Mouse (Mus musculus) limb, embryonic 12.5 days (tissue): ENCODE measurements at regions not wholly inside any gene's neighbourhood (a gene's known extent, or its start where the extent isn't known, plus 50 kb on each side); places are given as distances from the start of the nearest gene placed in this dataset.

Experiments used
- ATAC-seq: fragments of 200-750 bp; cut with Nextera tagmentation; 2 replicates; pipeline ENCODE4 v1.8.0; 2017; ENCODE audit warnings: low read depth, moderate TSS enrichment; ENCODE audit not compliant: insufficient number of reproducible peaks, insufficient read depth, low FRiP score, low TSS enrichment
- H3K27ac ChIP-seq: fragments of 300-500 bp; sonication (generic); 2 replicates; pipeline ENCODE4 v1.5.1; 2016; ENCODE audit warnings: mild to moderate bottlenecking, moderate library complexity
- H3K27me3 ChIP-seq: fragments of 300-500 bp; sonication (generic); 2 replicates; pipeline ENCODE4 v1.6.1; 2016; ENCODE audit warnings: mild to moderate bottlenecking, moderate library complexity
- H3K36me3 ChIP-seq: fragments of 300-500 bp; sonication (generic); 2 replicates; pipeline ENCODE4 v1.6.1; 2016; ENCODE audit warnings: mild to moderate bottlenecking, moderate library complexity
- H3K4me1 ChIP-seq: fragments of 300-500 bp; sonication (generic); replicated peaks from 2 replicates; pipeline ENCODE4 v1.6.1; 2016
- H3K4me2 ChIP-seq: fragments of 300-500 bp; sonication (generic); 2 replicates; pipeline ENCODE4 v1.6.1; 2016; ENCODE audit warnings: mild to moderate bottlenecking, moderate library complexity
- H3K4me3 ChIP-seq: fragments of 300-500 bp; sonication (generic); replicated peaks from 2 replicates; pipeline ENCODE4 v1.5.1; 2016; ENCODE audit warnings: mild to moderate bottlenecking
- H3K9ac ChIP-seq: fragments of 300-500 bp; sonication (generic); replicated peaks from 2 replicates; pipeline ENCODE4 v1.6.1; 2016; ENCODE audit warnings: mild to moderate bottlenecking, moderate library complexity
- H3K9me3 ChIP-seq: fragments of 300-500 bp; sonication (generic); 2 replicates; pipeline ENCODE4 v1.6.1; 2016; ENCODE audit warnings: mild to moderate bottlenecking, moderate library complexity
- WGBS: fragments of 180-500 bp; shearing (Covaris S2); methylation state at CpG from one replicate; pipeline ENCODE4 v1.1.7; 2016; 5-methylcytosine and 5-hydroxymethylcytosine counted together

DNA sequence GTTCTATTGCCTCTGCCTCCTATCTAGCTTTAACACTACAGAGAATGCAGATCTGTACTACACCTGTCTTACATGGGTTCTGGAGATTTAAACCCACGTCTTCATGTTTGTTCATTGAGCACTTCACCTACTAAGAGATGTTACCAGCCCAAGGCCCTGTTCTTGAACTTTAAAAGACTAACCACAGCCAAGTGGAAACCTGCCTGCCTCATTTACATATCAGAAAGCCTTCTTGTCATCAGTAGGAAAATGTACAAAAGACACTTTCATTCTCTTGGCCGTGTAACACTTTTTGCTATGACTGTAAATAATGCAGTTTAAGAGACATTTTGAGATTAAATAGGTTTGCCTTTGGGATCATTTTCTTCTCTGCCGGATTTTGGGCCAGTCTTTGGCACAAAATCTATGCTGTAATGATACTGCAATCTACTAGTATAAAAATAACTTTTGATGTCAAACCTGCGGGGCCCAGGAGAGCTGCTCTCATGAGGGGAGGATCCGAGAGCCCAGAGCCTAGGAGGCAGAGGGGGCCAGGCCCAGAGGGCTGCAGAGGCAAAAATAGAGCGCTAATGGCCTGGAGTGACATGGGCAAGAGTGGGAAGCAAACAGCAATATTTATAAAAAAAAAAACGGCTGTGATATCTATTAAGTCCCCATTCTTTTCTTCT is 318.4 kb upstream of the Myo3a start:
- no peak overlapping the region for H3K27ac ChIP-seq
- no peak overlapping the region for H3K9ac ChIP-seq
- H3K4me1 ChIP-seq, result no peaks in the 10 kb centered on the region
- H3K4me3 ChIP-seq, result no peak overlapping the region
- peak overlapping the region; percentile 42; the same call in 1 of the 2 replicates for H3K4me2 ChIP-seq
- no peaks in the 10 kb centered on the region for H3K9me3 ChIP-seq
- H3K27me3 ChIP-seq, result no peaks in the 10 kb centered on the region
- no peak for ATAC-seq
- no peaks in the 10 kb centered on the region for H3K36me3 ChIP-seq
- 77% methylated on average over 7 of the region's 7 CpGs for WGBS

DNA sequence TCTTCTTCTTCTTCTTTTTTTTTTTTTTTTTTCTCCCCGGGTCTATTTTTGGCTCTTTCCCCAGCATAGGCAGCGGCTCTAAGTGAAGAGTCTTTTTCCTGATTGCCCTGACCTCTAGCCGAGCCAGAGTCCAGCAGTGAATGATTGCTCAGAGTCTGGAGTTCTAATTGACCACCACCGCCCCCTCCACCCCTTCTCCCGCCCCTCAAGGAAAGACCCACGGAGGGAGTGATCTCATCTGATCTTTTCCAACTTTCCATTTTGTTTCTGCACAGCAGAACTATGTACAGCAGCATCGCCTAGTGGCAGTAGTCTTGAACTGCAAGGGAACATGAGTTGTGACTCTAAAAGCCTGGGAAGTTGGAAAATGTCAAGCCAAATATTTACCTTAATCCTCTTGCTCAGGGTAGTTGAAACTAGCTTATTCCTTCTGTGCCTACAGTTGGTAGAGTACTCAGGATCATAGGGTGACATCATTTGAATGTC is 317.8 kb upstream of the Myo3a start:
- 13% methylated on average over 7 of the region's 7 CpGs for WGBS
- Histone ChIP-seq H3K4me2 (peak overlapping the region; percentile 42), H3K27me3 (no peaks in the 10 kb centered on the region), H3K9ac (no peak overlapping the region), H3K36me3 (no peaks in the 10 kb centered on the region), H3K27ac (no peak overlapping the region), H3K4me3 (no peak overlapping the region), H3K4me1 (no peaks in the 10 kb centered on the region), H3K9me3 (no peaks in the 10 kb centered on the region)
- ATAC-seq, result no peak

DNA sequence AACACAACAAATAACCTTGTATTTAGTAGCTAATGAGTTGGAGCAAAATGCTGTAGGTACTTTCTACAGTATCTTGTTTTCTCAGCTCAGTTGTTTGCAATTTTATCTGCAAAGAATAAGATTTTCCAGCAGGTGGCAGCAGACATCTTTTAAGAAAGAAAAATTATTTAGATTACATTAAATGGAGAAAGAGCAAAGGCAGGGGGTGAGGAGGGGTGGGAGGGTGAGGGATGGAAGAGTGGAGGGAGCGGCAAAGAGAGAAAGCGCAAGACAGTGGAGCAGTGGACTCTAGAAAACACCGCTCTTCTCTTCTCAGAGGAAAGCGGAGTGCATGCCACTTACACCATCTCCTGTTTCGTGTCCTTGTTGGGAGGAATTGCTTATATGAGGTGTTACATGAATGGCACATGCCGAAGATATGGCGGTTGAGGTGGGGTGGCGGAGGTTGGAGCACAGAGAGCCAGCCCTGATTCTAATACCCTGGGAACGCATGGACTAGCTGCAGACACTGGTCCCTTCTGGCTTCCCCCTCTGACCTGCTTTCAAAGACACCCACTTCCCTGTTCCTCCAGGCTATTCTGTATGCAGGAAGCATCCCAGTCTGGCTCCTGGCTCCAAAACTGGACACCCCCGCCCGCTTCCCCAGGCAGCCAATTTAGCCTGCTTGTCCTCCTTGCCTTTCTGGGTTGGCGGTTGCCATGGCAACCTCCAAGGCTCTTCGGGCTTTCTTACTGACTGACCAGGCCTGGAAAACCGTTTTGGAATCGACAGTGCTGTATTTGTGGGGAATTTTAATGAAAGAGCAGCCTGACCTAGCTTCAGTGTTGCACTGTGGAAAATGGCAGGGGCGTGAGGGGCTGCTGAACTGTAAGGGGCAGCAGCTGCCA is 309.3 kb upstream of the Myo3a start:
- H3K4me2 ChIP-seq, result peak overlapping the region; percentile 63
- H3K27me3 ChIP-seq, result no peaks in the 10 kb centered on the region
- ATAC-seq, result peak; percentile 69
- 17% methylated on average over 16 of the region's 16 CpGs for WGBS
- peak overlapping the region; percentile 39 for H3K4me3 ChIP-seq
- H3K4me1 ChIP-seq, result peaks cover 8% of the 10 kb centered on the region
- H3K9ac ChIP-seq, result peak overlapping the region; percentile 45; the same call in 1 of the 2 replicates
- H3K9me3 ChIP-seq, result no peaks in the 10 kb centered on the region
- H3K27ac ChIP-seq, result peak overlapping the region; percentile 81
- no peaks in the 10 kb centered on the region for H3K36me3 ChIP-seq

DNA sequence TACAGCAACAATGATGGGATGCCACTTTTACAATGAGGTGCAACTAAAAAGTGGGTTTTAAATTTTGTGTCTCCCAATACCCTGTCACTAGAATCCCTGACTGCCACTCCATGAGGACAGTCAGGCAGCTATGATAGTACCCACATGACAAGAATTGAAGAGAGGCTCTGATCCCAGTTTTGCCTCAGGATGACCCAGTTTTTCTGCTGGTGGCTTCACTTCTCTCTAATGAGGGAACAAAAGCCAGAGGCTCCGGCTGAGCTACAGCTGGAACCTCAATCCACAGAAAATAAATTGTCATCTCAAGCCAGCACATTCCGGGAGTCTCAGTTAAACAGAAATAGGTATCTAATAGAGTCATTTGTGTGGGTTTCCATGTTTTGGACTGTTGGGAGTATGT is 308.2 kb upstream of the Myo3a start:
- H3K4me2 ChIP-seq, result no peak overlapping the region
- no peaks in the 10 kb centered on the region for H3K9me3 ChIP-seq
- peaks cover 8% of the 10 kb centered on the region for H3K4me1 ChIP-seq
- 81% methylated on average over 2 of the region's 2 CpGs for WGBS
- peak overlapping the region; percentile 81 for H3K27ac ChIP-seq
- H3K36me3 ChIP-seq, result no peaks in the 10 kb centered on the region
- no peaks in the 10 kb centered on the region for H3K27me3 ChIP-seq
- no peak for ATAC-seq
- no peak overlapping the region for H3K9ac ChIP-seq
- no peak overlapping the region for H3K4me3 ChIP-seq

DNA sequence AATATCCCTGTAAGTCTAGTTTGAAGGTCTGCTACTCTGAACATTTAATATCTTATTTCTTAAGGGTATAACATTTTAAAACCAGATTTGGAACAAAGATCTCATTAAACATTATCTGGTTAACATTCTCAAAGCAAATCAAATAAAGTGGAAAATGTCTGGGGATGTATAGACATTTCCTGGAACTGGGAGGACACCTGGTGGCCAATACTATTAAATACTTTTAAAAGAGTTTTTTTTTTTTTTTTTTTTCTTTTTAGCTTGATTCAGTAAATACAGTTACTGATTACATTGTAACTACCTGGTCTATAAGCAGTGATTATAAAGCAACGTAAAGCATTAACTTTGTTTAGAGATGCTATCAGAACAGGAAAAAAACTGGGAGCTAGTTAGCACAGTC is 299.6 kb upstream of the Myo3a start:
- H3K36me3 ChIP-seq, result no peaks in the 10 kb centered on the region
- no peak overlapping the region for H3K4me2 ChIP-seq
- no peaks in the 10 kb centered on the region for H3K4me1 ChIP-seq
- H3K4me3 ChIP-seq, result no peak overlapping the region
- no peaks in the 10 kb centered on the region for H3K27me3 ChIP-seq
- no peak for ATAC-seq
- no peaks in the 10 kb centered on the region for H3K9me3 ChIP-seq
- no peak overlapping the region for H3K9ac ChIP-seq
- H3K27ac ChIP-seq, result no peak overlapping the region
- WGBS, result 51% methylated on average over 1 of the region's 1 CpGs

DNA sequence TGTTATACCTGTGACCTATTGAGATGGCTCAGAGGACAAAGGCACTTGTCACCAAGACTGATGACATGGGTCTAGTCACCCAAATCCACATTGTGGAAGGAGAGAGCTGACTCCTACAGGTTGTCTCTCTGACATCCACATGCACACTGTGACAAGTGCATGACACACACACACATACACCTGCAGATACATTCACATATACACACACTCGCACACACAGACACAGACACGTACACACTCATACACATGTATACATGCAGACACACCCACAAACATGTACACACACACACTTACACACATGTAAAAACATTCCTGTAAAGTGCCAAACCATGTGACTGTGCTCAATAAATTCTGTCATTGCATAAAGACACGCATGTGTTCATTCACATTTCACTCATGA is 287.3 kb upstream of the Myo3a start:
- no peak for ATAC-seq
- WGBS, result 94% methylated on average over 3 of the region's 3 CpGs

DNA sequence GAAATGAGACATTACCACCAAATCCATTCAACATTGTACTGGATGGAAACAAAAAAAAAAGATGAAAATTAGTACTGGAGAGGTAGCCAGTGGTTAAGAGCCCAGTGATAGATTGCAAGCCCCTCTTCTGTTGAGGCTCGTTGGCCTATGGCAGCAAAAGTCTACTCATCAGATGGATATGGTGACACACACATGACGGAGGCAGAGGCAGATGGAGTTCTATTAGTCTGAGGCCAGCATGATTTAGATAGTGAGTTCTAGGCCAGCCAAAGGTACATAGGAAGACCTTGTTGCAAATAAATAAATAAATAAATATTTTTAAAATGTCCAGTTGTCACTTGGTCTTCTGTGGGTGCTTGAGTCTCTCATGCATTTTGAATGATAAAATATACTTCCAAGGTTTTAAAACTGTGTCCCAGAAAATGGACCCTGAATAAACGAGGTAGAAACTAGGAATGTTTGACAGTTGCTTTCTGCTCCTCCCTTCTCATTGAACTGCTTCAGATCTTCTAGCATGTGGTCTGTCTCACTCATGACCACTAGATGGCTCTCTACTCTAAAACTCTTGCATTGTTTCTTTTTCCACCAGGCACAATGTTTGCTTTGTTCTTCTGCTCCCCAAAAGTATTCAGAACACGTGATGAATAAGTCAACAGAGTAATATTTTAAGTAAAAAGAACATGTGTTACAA is 286.4 kb upstream of the Myo3a start:
- Histone ChIP-seq H3K4me1 (no peaks in the 10 kb centered on the region), H3K4me2 (no peak overlapping the region), H3K36me3 (no peaks in the 10 kb centered on the region), H3K9me3 (no peaks in the 10 kb centered on the region), H3K27me3 (no peaks in the 10 kb centered on the region), H3K9ac (no peak overlapping the region), H3K4me3 (no peak overlapping the region), H3K27ac (no peak overlapping the region)
- WGBS, result 51% methylated on average over 4 of the region's 4 CpGs
- no peak for ATAC-seq

More for the DNA sequence above, 287.3 kb upstream of the Myo3a start:
- H3K4me3 ChIP-seq, result no peak overlapping the region
- no peaks in the 10 kb centered on the region for H3K36me3 ChIP-seq
- no peaks in the 10 kb centered on the region for H3K27me3 ChIP-seq
- H3K9ac ChIP-seq, result no peak overlapping the region
- H3K4me2 ChIP-seq, result no peak overlapping the region
- no peak overlapping the region for H3K27ac ChIP-seq
- no peaks in the 10 kb centered on the region for H3K4me1 ChIP-seq
- H3K9me3 ChIP-seq, result no peaks in the 10 kb centered on the region

DNA sequence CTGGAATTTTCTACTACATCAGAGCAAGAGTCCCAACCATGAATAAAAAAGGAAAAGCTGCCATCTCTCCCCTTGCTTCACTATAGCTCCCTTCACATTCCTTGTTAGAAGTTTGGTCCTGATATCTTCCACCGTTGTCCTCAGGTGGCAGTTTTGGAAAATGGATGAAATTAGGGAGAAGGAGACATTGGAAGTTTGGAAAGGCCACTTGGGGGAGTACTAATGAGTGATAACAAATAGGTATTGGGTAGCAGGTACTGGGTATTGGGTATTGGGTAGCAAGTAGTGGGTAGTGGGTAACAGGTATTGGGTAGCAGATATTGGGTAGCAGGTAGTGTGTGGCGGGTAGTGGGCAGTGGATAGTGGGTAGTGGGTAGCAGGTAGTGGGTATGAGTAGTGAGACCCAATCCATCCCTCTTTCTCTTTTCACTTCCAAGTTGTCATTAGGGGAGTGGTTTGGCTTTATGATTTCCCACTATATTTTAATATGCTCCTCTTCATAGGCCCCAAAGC is 285.8 kb upstream of the Myo3a start:
- no peak overlapping the region for H3K9ac ChIP-seq
- H3K27ac ChIP-seq, result no peak overlapping the region
- H3K9me3 ChIP-seq, result no peaks in the 10 kb centered on the region
- no peak for ATAC-seq
- no peaks in the 10 kb centered on the region for H3K27me3 ChIP-seq
- no peak overlapping the region for H3K4me2 ChIP-seq
- no peaks in the 10 kb centered on the region for H3K4me1 ChIP-seq
- no peaks in the 10 kb centered on the region for H3K36me3 ChIP-seq
- no peak overlapping the region for H3K4me3 ChIP-seq
- 78% methylated on average over 2 of the region's 2 CpGs for WGBS

DNA sequence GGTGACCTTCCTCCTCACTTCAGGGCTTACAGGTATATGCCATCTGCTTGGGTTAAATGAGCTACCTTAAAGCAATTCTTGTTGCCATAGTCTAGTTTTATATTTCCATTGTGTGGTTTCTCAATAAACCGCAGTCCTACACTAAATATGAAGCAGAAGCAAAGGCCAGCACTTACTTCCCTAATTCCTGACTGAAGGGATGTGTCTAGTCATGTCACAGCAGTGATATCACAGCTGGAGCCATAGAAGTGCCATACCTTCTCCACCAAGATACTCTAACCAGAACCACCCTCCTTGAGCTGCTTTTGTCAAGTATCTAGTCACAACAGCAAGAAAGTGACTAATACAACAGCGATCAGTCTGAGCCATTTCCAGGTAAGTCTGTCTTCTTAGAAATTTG is 283.6 kb upstream of the Myo3a start:
- Histone ChIP-seq H3K27me3 (no peaks in the 10 kb centered on the region), H3K27ac (no peak overlapping the region), H3K4me3 (no peak overlapping the region), H3K9ac (no peak overlapping the region), H3K9me3 (no peaks in the 10 kb centered on the region), H3K36me3 (no peaks in the 10 kb centered on the region), H3K4me1 (no peaks in the 10 kb centered on the region), H3K4me2 (no peak overlapping the region)
- no peak for ATAC-seq
- 91% methylated on average over 2 of the region's 2 CpGs for WGBS

DNA sequence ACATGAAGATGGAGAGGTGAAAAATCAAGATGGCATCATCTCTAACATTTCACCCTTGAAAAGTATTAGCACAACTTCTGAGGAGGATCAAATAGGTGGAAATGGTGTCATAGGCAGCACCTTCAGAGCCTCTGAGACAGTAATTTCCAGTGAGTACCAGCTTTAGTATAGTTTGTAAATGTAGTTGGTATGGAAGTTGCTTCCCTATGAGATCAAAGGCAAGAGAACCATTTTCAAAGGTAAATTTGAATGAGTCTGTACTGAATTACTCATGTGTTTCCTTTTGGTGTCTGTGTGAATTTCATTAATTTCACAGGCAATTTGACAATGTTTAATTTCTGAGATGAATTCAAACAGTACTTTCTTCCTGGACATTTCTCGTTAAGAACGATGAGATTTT is 280.8 kb upstream of the Myo3a start:
- H3K4me3 ChIP-seq, result no peak overlapping the region
- H3K4me1 ChIP-seq, result no peaks in the 10 kb centered on the region
- H3K9me3 ChIP-seq, result no peaks in the 10 kb centered on the region
- H3K27ac ChIP-seq, result no peak overlapping the region
- H3K36me3 ChIP-seq, result no peaks in the 10 kb centered on the region
- ATAC-seq, result no peak
- no peaks in the 10 kb centered on the region for H3K27me3 ChIP-seq
- 94% methylated on average over 2 of the region's 2 CpGs for WGBS
- no peak overlapping the region for H3K4me2 ChIP-seq
- no peak overlapping the region for H3K9ac ChIP-seq

DNA sequence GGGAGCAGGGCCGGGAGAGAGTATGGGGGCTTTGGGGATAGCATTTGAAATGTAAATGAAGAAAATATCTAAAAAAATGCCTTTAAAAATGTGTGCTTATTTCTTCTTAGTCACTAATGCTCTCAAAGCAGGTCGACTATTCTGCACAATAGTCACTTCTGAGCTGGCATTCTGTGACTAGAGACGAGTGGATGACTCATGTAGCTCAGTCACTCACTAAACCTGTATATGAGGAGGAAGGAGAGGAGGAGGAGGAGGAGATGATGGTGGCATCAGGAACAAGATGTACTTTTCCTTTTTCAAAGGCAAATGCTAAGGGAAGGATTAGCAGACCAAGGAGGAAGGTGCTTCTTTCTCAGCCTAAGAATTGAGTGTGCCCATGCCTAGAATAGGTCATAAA is 276.0 kb upstream of the Myo3a start:
- H3K4me3 ChIP-seq, result no peak overlapping the region
- H3K27me3 ChIP-seq, result no peaks in the 10 kb centered on the region
- WGBS, result 67% methylated on average over 3 of the region's 3 CpGs
- H3K9ac ChIP-seq, result no peak overlapping the region
- no peak for ATAC-seq
- no peaks in the 10 kb centered on the region for H3K9me3 ChIP-seq
- H3K4me2 ChIP-seq, result no peak overlapping the region
- no peaks in the 10 kb centered on the region for H3K4me1 ChIP-seq
- no peak overlapping the region for H3K27ac ChIP-seq
- no peaks in the 10 kb centered on the region for H3K36me3 ChIP-seq
